Mouse (Mus musculus): ENCODE measurements around the gene Kank3. TPM values are rescaled to one million over a fixed set of nuclear protein-coding genes. Genes with fewer than 3 reads are reported as not detected.
"Not testable (repeated sequence)": the region's sequence is repeated elsewhere in the genome, so short reads cannot be mapped to it uniquely, and the experiment has no call there.

The Kank3 gene
- total RNA-seq, 2 experiments from 2014 or later = 96.9 to 104 TPM

GRCm38 (mm10) chr17:33802221-33802620 lies 8.1 kb upstream of the Kank3 start:
- DNase-seq = no peak
- intact Hi-C loops (cut with DNase I) = loop anchor here (5.0 to 10.0 kb wide), 4 partner anchors 75 to 365 kb away; no protein-coding TSS in a partner anchor

DNA sequence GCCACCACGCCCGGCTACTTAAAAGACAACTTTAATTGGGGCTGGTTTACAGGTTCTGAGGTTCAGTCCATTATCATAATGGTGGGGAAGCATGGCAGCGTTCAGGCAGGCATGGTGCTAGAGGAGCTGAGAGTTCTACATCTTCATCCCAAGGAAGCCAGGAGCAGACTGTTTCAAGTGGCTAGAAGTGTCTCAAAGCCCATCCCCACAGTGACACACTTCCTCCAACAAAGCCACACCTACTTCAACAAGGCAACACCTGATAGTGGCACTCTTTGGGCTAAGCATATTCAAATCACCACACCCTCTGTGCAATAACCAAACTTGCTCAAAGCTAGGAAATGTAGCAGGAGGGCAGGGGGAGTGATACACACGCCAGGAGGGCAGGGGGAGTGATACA lies 6.1 kb upstream of the Kank3 start:
- intact Hi-C loops (cut with DNase I) = loop anchor here (5.0 to 10.0 kb wide), 4 partner anchors 77 to 367 kb away; no protein-coding TSS in a partner anchor

GRCm38 (mm10) chr17:33804745-33805144 lies 5.6 kb upstream of the Kank3 start:
- no peak for DNase-seq
- intact Hi-C loops (cut with DNase I) = loop anchor here (5.0 to 10.0 kb wide), 4 partner anchors 77 to 367 kb away; no protein-coding TSS in a partner anchor

More for the DNA sequence above, 6.1 kb upstream of the Kank3 start:
- no peak for DNase-seq

- intact Hi-C loops (cut with DNase I) = loop anchor here (10.0 kb wide), 1 partner anchor 273 kb away; no protein-coding TSS in a partner anchor
- DNase-seq = no peak
Measured at GRCm38 (mm10) chr17:33807181-33807888, 3.0 kb upstream of the Kank3 start.

- intact Hi-C loops (cut with DNase I) = loop anchor here (10.0 kb wide), 1 partner anchor 273 kb away; no protein-coding TSS in a partner anchor
- DNase-seq = no peak
Measured at GRCm38 (mm10) chr17:33808192-33808591, 2.1 kb upstream of the Kank3 start.

GRCm38 (mm10) chr17:33811142-33811516 lies 810 bp downstream of the Kank3 start:
- intact Hi-C loops (cut with DNase I) = no loop called here
- DNase-seq = no peak

- peak in 1 of 2 experiments; percentile 30 for DNase-seq
- intact Hi-C loops (cut with DNase I) = no loop called here
Measured at GRCm38 (mm10) chr17:33812475-33812874, 2.2 kb downstream of the Kank3 start.

DNA sequence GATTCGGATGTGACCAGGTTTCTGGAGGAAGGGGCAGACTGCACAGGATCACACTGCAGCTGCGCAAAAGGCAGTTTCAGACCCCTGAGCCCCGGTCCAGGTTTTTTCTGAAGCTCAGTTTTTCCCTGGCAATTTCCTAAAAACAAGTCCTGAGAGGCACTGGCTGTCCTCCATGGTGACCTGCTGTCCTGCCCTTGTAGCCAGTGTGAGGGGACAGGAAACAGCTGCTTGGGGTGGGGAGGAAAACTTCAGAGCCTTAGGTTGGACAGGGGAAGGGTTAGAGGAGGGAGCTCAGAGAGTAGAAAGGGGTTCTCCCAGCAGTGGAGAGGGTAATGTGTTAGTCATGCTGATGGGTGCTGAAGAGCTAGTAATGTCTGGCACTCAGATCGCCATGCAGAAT lies 2.7 kb downstream of the Kank3 start:
- intact Hi-C loops (cut with DNase I) = no loop called here
- DNase-seq = peak; percentile 59 to 60

DNA sequence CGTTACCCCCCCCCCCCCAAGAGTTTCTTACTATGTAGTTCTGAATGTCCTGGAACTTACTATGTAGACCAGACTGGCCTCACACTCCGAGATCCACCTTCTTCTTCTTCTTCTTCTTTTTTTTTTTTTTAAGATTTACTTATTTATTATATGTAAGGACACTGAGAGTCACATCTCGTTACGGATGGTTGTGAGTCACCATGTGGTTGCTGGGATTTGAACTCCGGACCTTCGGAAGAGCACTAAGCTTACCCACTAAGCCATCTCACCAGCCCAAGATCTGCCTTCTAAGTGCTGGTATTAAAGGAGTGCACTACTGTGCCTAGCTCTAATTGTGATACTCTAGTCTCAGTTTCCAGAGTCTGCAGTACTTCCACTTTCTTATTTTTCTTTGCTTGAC lies 5.1 kb downstream of the Kank3 start:
- no peak for DNase-seq
- intact Hi-C loops (cut with DNase I) = no loop called here

- DNase-seq = no peak
- intact Hi-C loops (cut with DNase I) = no loop called here
Measured at GRCm38 (mm10) chr17:33816612-33817011, 6.3 kb downstream of the Kank3 start.

DNA sequence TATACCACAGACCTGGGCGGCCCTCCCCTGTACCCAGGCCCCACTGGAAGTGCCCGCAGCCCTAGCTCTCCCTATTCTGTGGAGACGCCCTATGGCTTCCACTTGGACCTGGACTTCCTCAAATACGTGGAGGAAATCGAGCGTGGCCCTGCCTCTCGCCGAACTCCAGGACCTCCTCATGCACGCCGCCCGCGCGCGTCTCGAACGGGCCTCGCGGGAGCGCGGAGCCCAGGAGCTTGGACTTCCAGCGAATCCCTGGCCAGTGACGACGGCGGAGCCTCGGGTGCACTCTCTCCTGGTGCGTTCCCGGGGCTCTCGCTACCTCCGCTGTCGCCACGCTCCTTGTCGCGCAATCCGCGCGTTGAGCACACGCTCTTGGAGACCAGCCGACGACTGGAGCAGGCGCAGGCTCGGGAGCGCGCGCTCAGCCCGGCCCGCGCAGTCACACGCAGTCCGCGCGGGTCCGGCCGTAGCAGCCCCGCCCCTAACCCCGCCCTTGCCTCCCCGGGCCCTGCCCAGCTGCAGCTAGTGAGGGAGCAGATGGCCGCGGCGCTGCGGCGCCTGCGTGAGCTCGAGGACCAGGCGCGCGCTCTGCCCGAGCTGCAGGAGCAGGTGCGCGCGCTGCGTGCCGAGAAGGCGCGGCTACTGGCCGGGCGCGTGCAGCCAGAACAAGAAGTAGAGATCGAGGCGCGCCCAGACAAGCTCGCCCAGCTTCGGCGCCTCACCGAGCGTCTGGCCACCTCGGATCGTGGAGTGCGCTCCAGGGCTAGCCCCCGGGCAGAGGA lies 7.1 kb downstream of the Kank3 start:
- intact Hi-C loops (cut with DNase I) = no loop called here
- DNase-seq = peak; percentile 89 to 92

DNA sequence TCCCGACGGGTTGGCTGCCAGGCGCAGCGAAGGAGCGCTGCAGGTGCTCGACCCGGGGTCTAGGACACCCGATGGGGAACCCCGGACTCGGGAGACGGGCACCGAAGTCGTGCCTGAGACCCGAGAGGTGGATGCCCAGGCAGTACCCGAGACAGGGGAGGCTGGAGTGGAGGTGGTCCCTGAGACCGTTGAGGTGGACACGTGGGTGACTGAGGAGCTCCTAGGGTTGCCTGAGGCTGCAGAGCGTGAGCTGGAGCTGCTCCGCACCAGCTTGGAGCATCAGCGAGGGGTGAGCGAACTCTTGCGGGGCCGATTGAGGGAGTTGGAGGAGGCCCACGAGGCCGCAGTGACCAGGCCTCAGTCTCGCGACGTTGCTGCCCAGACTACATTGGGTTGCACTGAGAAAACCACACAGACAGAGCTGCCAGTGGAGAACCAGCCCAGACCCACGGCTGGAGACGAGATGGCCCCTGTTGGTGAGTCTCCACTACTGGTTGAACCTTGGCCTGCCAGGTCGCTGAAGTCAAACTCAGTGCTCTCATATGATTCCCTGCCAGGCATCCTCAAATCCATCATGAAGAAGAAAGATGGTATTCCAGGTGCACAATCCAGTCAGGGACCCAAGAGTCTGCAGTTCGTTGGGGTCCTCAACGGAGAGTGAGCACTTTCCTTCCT lies 7.8 kb downstream of the Kank3 start:
- intact Hi-C loops (cut with DNase I) = no loop called here
- DNase-seq = no peak

DNA sequence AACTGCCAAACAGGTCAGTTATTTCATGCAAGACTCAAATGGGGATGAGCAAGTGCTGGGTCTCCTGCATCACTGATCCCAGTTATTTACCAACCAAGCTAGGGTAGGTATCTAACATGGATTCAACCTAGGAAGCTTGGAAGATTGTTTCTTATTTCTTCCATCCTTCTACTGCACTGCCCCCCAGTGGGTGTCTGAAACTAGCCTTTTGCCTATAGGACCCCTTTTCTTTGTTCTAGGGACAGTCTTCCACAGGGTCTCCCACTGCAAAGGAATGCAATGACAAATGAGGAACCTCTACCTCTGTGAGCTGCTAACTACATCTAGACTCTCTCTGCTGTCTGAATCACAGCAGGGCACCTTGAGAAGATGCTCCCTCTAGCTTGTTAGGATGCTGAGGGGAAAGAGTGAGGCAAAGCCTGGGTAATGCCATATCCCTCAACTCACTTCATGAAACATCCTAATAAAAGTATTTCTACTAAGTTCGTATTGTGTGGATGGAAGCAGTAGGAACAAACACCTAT lies 12.2 kb downstream of the Kank3 start:
- no peak for DNase-seq
- intact Hi-C loops (cut with DNase I) = no loop called here

DNA sequence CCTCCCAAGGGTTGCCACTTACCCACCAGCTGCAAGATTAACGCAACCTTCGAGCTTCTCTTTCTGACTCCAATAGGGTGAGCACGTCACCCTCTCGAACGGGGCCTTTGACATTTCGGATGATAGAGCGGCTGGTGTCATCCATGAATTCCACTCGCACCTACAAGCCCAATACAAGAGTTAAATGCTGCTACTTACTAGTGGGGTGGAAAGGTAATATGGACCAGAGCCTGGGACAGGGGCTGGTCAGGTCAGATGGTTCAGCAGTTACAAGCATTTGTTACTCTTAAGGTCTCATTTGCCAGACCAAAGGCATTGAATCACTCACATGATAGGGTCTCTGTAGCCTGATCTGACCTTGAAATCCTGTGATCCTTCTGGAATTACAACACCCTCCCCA lies 12.9 kb downstream of the Kank3 start:
- intact Hi-C loops (cut with DNase I); DNase-seq: not testable (repeated sequence)

DNA sequence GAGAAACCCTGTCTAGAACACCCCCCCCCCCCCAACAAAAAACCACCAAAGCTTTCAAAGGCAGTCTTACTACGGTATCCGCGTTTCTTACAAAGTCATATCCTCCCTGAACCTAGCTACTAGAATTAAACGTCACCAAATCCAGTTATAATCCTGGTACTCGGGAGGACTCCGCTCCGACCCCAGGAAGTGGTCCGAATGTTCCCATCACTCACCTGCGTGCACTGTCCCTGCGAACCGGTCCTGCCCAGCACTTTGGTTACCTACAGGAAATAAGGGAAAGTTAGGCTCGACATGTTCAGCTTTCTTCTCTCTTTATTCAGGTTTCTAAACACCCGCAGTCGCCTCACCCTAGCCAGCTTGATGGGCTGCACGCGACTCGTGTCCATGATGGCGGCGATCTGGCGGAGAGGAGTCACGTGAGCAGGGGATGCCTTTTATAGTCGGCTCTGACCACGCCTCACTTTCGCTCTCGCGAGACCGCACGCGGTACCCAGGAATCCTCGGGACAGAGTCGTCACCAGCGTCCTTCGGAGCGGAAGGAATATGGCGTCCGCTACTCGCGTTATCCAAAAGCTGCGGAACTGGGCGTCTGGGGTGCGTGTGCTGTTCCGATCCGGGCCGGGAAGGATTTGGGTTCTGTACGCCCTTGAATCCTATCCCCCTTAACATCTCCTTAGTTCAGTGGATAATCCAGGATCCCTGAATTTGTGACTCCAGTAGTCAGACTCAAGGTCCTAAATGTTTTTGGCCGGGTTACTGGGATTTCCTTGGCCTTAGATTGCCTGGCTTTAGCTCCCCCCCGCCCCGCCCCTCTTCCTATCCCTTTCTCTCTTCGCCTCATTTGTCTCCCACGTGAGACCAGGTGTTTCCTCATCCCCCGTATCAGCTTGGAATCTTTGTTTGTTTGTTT lies 14.0 kb downstream of the Kank3 start, which contains the start of the genes Rps28 and Ndufa7:
Gene Rps28, minus strand, starts transcription at position 479 of the 913 bp plus-strand sequence.
Gene Ndufa7, plus strand, starts transcription at position 489 of the 913 bp plus-strand sequence.
- DNase-seq = peak; percentile 98 to 99

DNA sequence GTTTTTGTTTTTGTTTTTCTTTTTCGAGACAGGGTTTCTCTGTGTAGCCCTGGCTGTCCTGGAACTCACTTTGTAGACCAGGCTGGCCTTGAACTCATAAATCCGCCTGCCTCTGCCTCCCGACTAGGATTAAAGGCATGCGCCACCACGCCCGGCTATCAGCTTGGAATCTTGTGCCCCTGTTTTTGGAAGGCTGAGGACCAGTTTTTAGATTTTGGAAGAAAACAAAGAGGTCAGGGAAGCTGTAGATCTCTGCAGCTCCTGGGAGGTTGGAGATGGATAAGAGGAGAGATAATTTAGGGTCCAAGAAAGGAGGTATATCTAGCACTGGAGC lies 14.6 kb downstream of the Kank3 start:
- DNase-seq; intact Hi-C loops (cut with DNase I): not testable (repeated sequence)

More for the DNA sequence above, 14.0 kb downstream of the Kank3 start, which contains the start of the genes Rps28 and Ndufa7:
- intact Hi-C loops (cut with DNase I) = no loop called here

DNA sequence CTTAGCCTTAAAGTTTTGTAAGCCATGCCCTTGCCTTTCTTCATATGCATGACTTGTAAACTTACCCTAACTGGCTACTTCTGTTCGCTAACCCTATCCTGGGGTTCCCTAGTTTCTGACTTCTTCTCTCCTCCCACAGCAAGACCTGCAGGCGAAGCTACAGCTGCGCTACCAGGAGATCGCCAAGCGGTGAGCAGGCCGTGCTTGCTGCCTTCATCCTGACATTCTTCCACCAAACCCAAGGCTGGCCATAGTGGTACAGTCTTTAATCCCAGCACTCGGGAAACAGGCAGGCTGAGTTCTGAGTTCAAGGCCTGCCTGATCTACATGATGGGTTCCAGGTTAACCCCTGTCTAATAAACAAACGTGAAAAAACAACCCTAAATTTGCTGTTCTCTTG lies 15.1 kb downstream of the Kank3 start:
- intact Hi-C loops (cut with DNase I) = no loop called here
- DNase-seq = no peak

DNA sequence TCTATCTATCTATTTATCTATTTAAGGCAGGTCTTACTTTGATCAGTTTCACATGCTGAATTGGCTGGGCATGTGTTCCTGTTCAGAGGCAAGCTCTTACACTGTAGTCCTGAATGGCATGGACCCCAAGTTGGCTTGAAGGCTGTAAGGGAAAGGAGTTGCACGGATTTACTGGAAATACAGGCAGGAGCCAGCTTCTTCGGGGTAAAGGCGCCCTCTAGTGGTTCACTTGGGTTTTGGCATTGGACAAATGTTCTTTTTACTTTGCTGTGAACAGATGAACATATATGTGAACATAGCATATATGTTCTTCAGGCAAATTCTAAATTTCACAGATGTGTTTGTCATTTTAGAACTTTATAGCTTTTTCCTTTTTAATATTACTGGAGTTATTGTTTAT lies 16.5 kb downstream of the Kank3 start:
- DNase-seq = peak; percentile 73 to 83
- intact Hi-C loops (cut with DNase I) = no loop called here

DNA sequence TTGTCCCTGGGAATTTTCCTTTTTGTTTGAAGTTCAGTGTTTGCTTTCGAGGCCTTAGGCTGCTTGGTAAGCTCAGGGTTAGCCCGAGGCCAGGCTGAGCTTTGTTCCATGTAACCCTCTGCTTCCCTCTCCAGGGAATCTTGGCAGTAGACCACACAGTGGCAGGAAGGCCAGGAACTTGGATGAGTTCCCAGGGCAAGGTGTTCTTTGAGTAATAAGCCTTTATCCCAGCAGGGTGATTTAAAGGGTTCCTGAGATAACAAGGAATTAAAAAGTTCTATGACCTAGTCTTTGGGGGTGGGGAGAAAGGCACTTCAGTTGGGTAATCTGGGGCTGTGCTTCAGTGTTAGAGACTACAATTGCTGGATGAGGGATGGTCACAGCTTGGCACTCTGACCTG lies 18.6 kb downstream of the Kank3 start:
- intact Hi-C loops (cut with DNase I) = no loop called here
- DNase-seq = peak; percentile 74 to 82
